Mouse (Mus musculus): ENCODE measurements around the gene Hs2st1.

- no peak for TF ChIP-seq CTCF (IDR thresholded peaks at IDR 0.05; ENCODE audit: insufficient read depth, low read depth, low read length)
- no peak for TF ChIP-seq POLR2A (IDR thresholded peaks at IDR 0.05; ENCODE audit: insufficient read depth, low read depth, low read length)
These were observed 132.0 kb downstream of the Hs2st1 start for GRCm38 (mm10) chr3:144437871-144438398.

Data from olfactory bulb, adult 2 months (tissue).